In genomic region chr11:117194475-117194937, GRCm38 (mm10) we compare ENCODE assay signal across 17 mouse cellular contexts. TPM values are rescaled to one million over a fixed set of nuclear protein-coding genes. Genes with fewer than 3 reads are reported as not detected.
A peak's percentile ranks its signal among the peaks of the same experiment; 100 is the strongest.
DNase-seq lines count a peak whose midpoint lies in the region; ATAC-seq and TF ChIP-seq lines count a peak whose summit lies in the region.
"Had no signal": no experiment of that assay in that cellular context is flagged by ENCODE, and none has a peak within 500 bp of the region (broad histone marks: within the 10 kb centered on the region; RNA-seq: fewer than 3 reads in every experiment).

No protein-coding gene starts in this region.

- H3K79me2 ChIP-seq in liver, adult 2 months (ENCODE audit: control insufficient read depth, insufficient read depth, low read length): no peaks in the 10 kb centered on the region

- H3K27me3 ChIP-seq in liver, adult 2 months (ENCODE audit: control insufficient read depth, insufficient read depth, low read length): no peaks in the 10 kb centered on the region

- TF ChIP-seq POLR2A in liver, adult 2 months (IDR thresholded peaks at IDR 0.05; ENCODE audit: extremely low read depth, insufficient read depth, low read length): no peak

- no peak overlapping the region for H3K9ac ChIP-seq in liver, adult 2 months (ENCODE audit: low read depth, low read length)
- H3K9ac ChIP-seq: limb, embryonic 12.5 days; midbrain, embryonic 12.5 days had no signal

- ATAC-seq in monocyte, adult 5-6 weeks (replicated peaks; ENCODE audit: insufficient number of reproducible peaks, low FRiP score, low TSS enrichment, poor library complexity, severe bottlenecking): peak; percentile 53
- no peak for ATAC-seq in erythroblast, adult 5-6 weeks (replicated peaks; ENCODE audit: low FRiP score, poor library complexity, severe bottlenecking)
- ATAC-seq: activated CD4-positive, CD25-positive, alpha-beta regulatory T cell, adult 4 months; CD4-positive, CD25-positive, alpha-beta regulatory T cell, adult 4 months had no signal

- no peaks in the 10 kb centered on the region for H3K4me1 ChIP-seq in liver, adult 2 months (ENCODE audit: control insufficient read depth, insufficient read depth, low read length)
- peaks cover 12% of the 10 kb centered on the region for H3K4me1 ChIP-seq in brown adipose tissue, adult 24 weeks (ENCODE audit: control insufficient read depth, insufficient read depth, insufficient read length, low read length)

- DNase-seq in liver, adult 2 months (ENCODE audit: extremely low read depth, low read depth, low spot score): peak; percentile 25
- DNase-seq in liver: no peak
- peak; percentile 20 to 33 for DNase-seq in kidney, postnatal 36 days
- DNase-seq in urinary bladder, postnatal 10 days (ENCODE audit: low spot score): no peak
- no peak for DNase-seq in cerebellum, adult 11-12 months
- DNase-seq: adrenal gland, postnatal 25 days; cerebellum, postnatal 10 days; gastrocnemius, postnatal 14 days; heart, postnatal 36 days; right cerebral cortex, adult 18-20 months had no signal

- no peak overlapping the region for H3K27ac ChIP-seq in liver, adult 2 months (replicated peaks; ENCODE audit: insufficient read depth, low read depth, low read length)
- peak overlapping the region; percentile 78 for H3K27ac ChIP-seq in brown adipose tissue, adult 24 weeks (replicated peaks; ENCODE audit: low read depth, low read length)
- H3K27ac ChIP-seq: limb, embryonic 12.5 days; midbrain, embryonic 12.5 days had no signal

- no peak overlapping the region for H3K4me3 ChIP-seq in liver, adult 2 months (ENCODE audit: insufficient read depth, low read depth, low read length)
- H3K4me3 ChIP-seq in brown adipose tissue, adult 24 weeks (ENCODE audit: insufficient read depth, low read depth, low read length): no peak overlapping the region
- H3K4me3 ChIP-seq: limb, embryonic 12.5 days; midbrain, embryonic 12.5 days had no signal

- no peaks in the 10 kb centered on the region for H3K36me3 ChIP-seq in liver, adult 2 months (ENCODE audit: control insufficient read depth, insufficient read depth, low read length)
- H3K36me3 ChIP-seq: limb, embryonic 12.5 days; midbrain, embryonic 12.5 days had no signal

- WGBS in liver, adult 2 months: 74% methylated on average over 11 of the region's 11 CpGs

- no peak for TF ChIP-seq CTCF in liver, adult 2 months (IDR thresholded peaks at IDR 0.05; ENCODE audit: low read depth, low read length)

RNA-seq across cellular contexts. Expression of gene Sept9, which starts 5.0 kb away (rescaled TPM):
- 18.8 and 20.7 TPM in 2 replicates for total RNA-seq in liver, adult 2 months (2014; rRNA removed)
- polyA plus RNA-seq in liver, adult 2 months (2012; rRNA removed): 21.2 and 29.0 TPM in 2 replicates
- 65.5 and 118 TPM in 2 replicates for polyA plus RNA-seq in brown adipose tissue, adult 24 weeks (2012; ENCODE audit: insufficient read depth, insufficient read length, missing spikeins)
- 257 to 323 TPM (median 271 TPM) in 3 replicates for total RNA-seq in monocyte, adult 5-6 weeks (2017)
- total RNA-seq in erythroblast, adult 5-6 weeks (2015; ENCODE audit: low replicate concordance): 29.0 and 33.4 TPM in 2 replicates
- 31.9 and 35.1 TPM in 2 replicates for total RNA-seq in erythroblast, adult 5-6 weeks (2017; ENCODE audit: low replicate concordance)

Comparison
In these comparisons a context has a peak if more than half of its experiments do, and no peak if none do; other contexts are left out.
1. DNase-seq: peak in liver, adult 2 months (single experiment) and kidney, postnatal 36 days (2 of 2); none in liver (single experiment), urinary bladder, postnatal 10 days (single experiment) and cerebellum, adult 11-12 months (single experiment).